Mouse (Mus musculus) kidney, embryonic 16.5 days (tissue): Measurements from ENCODE around the gene Zswim7. TPM values are rescaled to one million over a fixed set of nuclear protein-coding genes. Genes with fewer than 3 reads are reported as not detected.
A peak's percentile ranks its signal among the peaks of the same experiment; 100 is the strongest.
"Not testable (repeated sequence)": the region's sequence is repeated elsewhere in the genome, so short reads cannot be mapped to it uniquely, and the experiment has no call there.

ENCODE experiments used
- ATAC-seq: fragments of 200-750 bp; cut with Nextera tagmentation; 2 replicates; pipeline ENCODE4 v1.8.0; 2017; ENCODE audit warnings: moderate TSS enrichment; ENCODE audit not compliant: low FRiP score, low TSS enrichment
- H3K27ac ChIP-seq: fragments of 300-500 bp; sonication (generic); 2 replicates; pipeline ENCODE4 v1.5.1; 2014; ENCODE audit warnings: low read length
- H3K27me3 ChIP-seq: fragments of 300-500 bp; sonication (generic); 2 replicates; pipeline ENCODE4 v1.6.1; 2014; ENCODE audit warnings: low read length, control low read depth, mixed read lengths; ENCODE audit not compliant: insufficient read depth
- H3K36me3 ChIP-seq: fragments of 300-500 bp; sonication (generic); 2 replicates; pipeline ENCODE4 v1.6.1; 2014; ENCODE audit warnings: low read length, control low read depth, mixed read lengths; ENCODE audit not compliant: insufficient read depth
- H3K4me1 ChIP-seq: fragments of 300-500 bp; sonication (generic); 2 replicates; pipeline ENCODE4 v1.6.1; 2014; ENCODE audit warnings: low read length, control low read depth, mixed read lengths; ENCODE audit not compliant: insufficient read depth
- H3K4me2 ChIP-seq: fragments of 300-500 bp; sonication (generic); replicated peaks from 2 replicates; pipeline ENCODE4 v1.6.1; 2014; ENCODE audit warnings: low read depth, low read length
- H3K4me3 ChIP-seq: fragments of 300-500 bp; sonication (generic); 2 replicates; pipeline ENCODE4 v1.5.1; 2014; ENCODE audit warnings: mild to moderate bottlenecking, low read length
- H3K9ac ChIP-seq: fragments of 300-500 bp; sonication (generic); replicated peaks from 2 replicates; pipeline ENCODE4 v1.6.1; 2014; ENCODE audit warnings: low read length
- H3K9me3 ChIP-seq: fragments of 300-500 bp; sonication (generic); 2 replicates; pipeline ENCODE4 v1.6.1; 2016; ENCODE audit warnings: low read length, control low read depth
- WGBS: fragments of 180-500 bp; shearing (Covaris S2); extraction: QIAGEN DNeasy Blood & Tissue Kit; methylation state at CpG from one replicate; pipeline ENCODE4 v1.1.7; 2014; 5-methylcytosine and 5-hydroxymethylcytosine counted together
- polyA plus RNA-seq: library from polyadenylated mRNA; unstranded; fragments of >200 nt; fragmentation: Nextera tagmentation; extraction: Ambion mirVana; gene quantifications from 2 replicates; pipeline ENCODE4 v1.2.1, GENCODE M21; 2015

Zswim7 gene
- polyA plus RNA-seq, 1 experiment from 2014 or later: 24.3 TPM

- Histone ChIP-seq H3K4me2 (no peak overlapping the region), H3K9ac (no peak overlapping the region), H3K36me3 (peaks cover 13% of the 10 kb centered on the region), H3K27me3 (no peaks in the 10 kb centered on the region), H3K4me1 (peaks cover 6% of the 10 kb centered on the region), H3K27ac (no peak overlapping the region), H3K4me3 (no peak overlapping the region), H3K9me3 (no peaks in the 10 kb centered on the region)
- ATAC-seq: no peak
- 70% methylated on average over 8 of the region's 8 CpGs for WGBS
These were observed 3.8 kb upstream of the Zswim7 start for GRCm38 (mm10) chr11:62285020-62285419.

GRCm38 (mm10) chr11:62284020-62284419 lies 2.8 kb upstream of the Zswim7 start:
- not testable (repeated sequence) for H3K27ac ChIP-seq, H3K9ac ChIP-seq, H3K27me3 ChIP-seq, H3K4me3 ChIP-seq, H3K4me2 ChIP-seq, H3K9me3 ChIP-seq, H3K4me1 ChIP-seq, ATAC-seq
- peaks cover 13% of the 10 kb centered on the region for H3K36me3 ChIP-seq
- WGBS: 79% methylated on average over 3 of the region's 3 CpGs

- no peaks in the 10 kb centered on the region for H3K27me3 ChIP-seq
- H3K4me2 ChIP-seq: peak overlapping the region; percentile 72
- peak; percentile 80 for ATAC-seq
- WGBS: 1% methylated on average over 51 of the region's 57 CpGs
- H3K9ac ChIP-seq: peak overlapping the region; percentile 81
- H3K9me3 ChIP-seq: no peaks in the 10 kb centered on the region
- H3K4me3 ChIP-seq: peak overlapping the region; percentile 83
- H3K4me1 ChIP-seq: peaks cover 6% of the 10 kb centered on the region
- H3K36me3 ChIP-seq: peaks cover 11% of the 10 kb centered on the region
- H3K27ac ChIP-seq: peak overlapping the region; percentile 89
These were observed 424 bp upstream of the Zswim7 start for GRCm38 (mm10) chr11:62281601-62281997.

- Histone ChIP-seq H3K4me1 (peaks cover 6% of the 10 kb centered on the region), H3K4me2 (no peak overlapping the region), H3K9me3 (no peaks in the 10 kb centered on the region), H3K36me3 (no peaks in the 10 kb centered on the region), H3K27ac (no peak overlapping the region), H3K27me3 (no peaks in the 10 kb centered on the region), H3K4me3 (no peak overlapping the region), H3K9ac (no peak overlapping the region)
- ATAC-seq: no peak
- WGBS: 22% methylated on average over 5 of the region's 5 CpGs
These were observed 3.1 kb downstream of the Zswim7 start for GRCm38 (mm10) chr11:62278027-62278426.

- Histone ChIP-seq H3K4me3 (no peak overlapping the region), H3K36me3 (no peaks in the 10 kb centered on the region), H3K27ac (no peak overlapping the region), H3K9ac (no peak overlapping the region), H3K27me3 (no peaks in the 10 kb centered on the region), H3K4me2 (no peak overlapping the region), H3K4me1 (peaks cover 3% of the 10 kb centered on the region), H3K9me3 (no peaks in the 10 kb centered on the region)
- no peak for ATAC-seq
- WGBS: 48% methylated on average over 8 of the region's 8 CpGs
These were observed 4.1 kb downstream of the Zswim7 start for GRCm38 (mm10) chr11:62277086-62277485.

GRCm38 (mm10) chr11:62270851-62271250 lies 10.3 kb downstream of the Zswim7 start:
- H3K27ac ChIP-seq: peak overlapping the region; percentile 13; the same call in 1 of the 2 replicates
- no peak for ATAC-seq
- no peak overlapping the region for H3K9ac ChIP-seq
- no peak overlapping the region for H3K4me3 ChIP-seq
- WGBS: 43% methylated on average over 5 of the region's 5 CpGs
- peaks cover 3% of the 10 kb centered on the region; the same call in 1 of the 2 replicates for H3K4me1 ChIP-seq
- H3K27me3 ChIP-seq: no peaks in the 10 kb centered on the region
- H3K9me3 ChIP-seq: no peaks in the 10 kb centered on the region
- H3K36me3 ChIP-seq: no peaks in the 10 kb centered on the region
- H3K4me2 ChIP-seq: no peak overlapping the region

GRCm38 (mm10) chr11:62269097-62269496 lies 12.1 kb downstream of the Zswim7 start:
- Histone ChIP-seq H3K36me3 (no peaks in the 10 kb centered on the region), H3K9ac (no peak overlapping the region), H3K27me3 (no peaks in the 10 kb centered on the region), H3K4me1 (peaks cover 3% of the 10 kb centered on the region; the same call in 1 of the 2 replicates), H3K4me3 (no peak overlapping the region), H3K27ac (no peak overlapping the region), H3K9me3 (no peaks in the 10 kb centered on the region), H3K4me2 (no peak overlapping the region)
- no peak for ATAC-seq
- 54% methylated on average over 12 of the region's 12 CpGs for WGBS

- H3K4me3 ChIP-seq: no peak overlapping the region
- ATAC-seq: no peak
- H3K27ac ChIP-seq: no peak overlapping the region
- H3K27me3 ChIP-seq: no peaks in the 10 kb centered on the region
- no peaks in the 10 kb centered on the region for H3K9me3 ChIP-seq
- no peak overlapping the region for H3K4me2 ChIP-seq
- H3K4me1 ChIP-seq: peaks cover 3% of the 10 kb centered on the region; the same call in 1 of the 2 replicates
- WGBS: 42% methylated on average over 8 of the region's 8 CpGs
- no peaks in the 10 kb centered on the region for H3K36me3 ChIP-seq
- no peak overlapping the region for H3K9ac ChIP-seq
These were observed 12.8 kb downstream of the Zswim7 start for GRCm38 (mm10) chr11:62268381-62268780.

GRCm38 (mm10) chr11:62266466-62267214 lies 14.5 kb downstream of the Zswim7 start:
- H3K4me2 ChIP-seq: no peak overlapping the region
- H3K4me1 ChIP-seq: peaks cover 3% of the 10 kb centered on the region; the same call in 1 of the 2 replicates
- no peaks in the 10 kb centered on the region for H3K9me3 ChIP-seq
- no peak overlapping the region for H3K9ac ChIP-seq
- WGBS: 64% methylated on average over 17 of the region's 17 CpGs
- H3K27me3 ChIP-seq: no peaks in the 10 kb centered on the region
- H3K36me3 ChIP-seq: no peaks in the 10 kb centered on the region
- ATAC-seq: no peak
- H3K27ac ChIP-seq: no peak overlapping the region
- H3K4me3 ChIP-seq: no peak overlapping the region

GRCm38 (mm10) chr11:62265642-62266041 lies 15.5 kb downstream of the Zswim7 start:
- Histone ChIP-seq H3K9me3 (no peaks in the 10 kb centered on the region), H3K27ac (no peak overlapping the region), H3K27me3 (no peaks in the 10 kb centered on the region), H3K9ac (no peak overlapping the region), H3K4me2 (no peak overlapping the region), H3K36me3 (no peaks in the 10 kb centered on the region), H3K4me3 (no peak overlapping the region), H3K4me1 (peaks cover 1% of the 10 kb centered on the region; the same call in 1 of the 2 replicates)
- WGBS: 73% methylated on average over 7 of the region's 7 CpGs
- no peak for ATAC-seq
